Mouse (Mus musculus): ENCODE measurements around the gene Gm9747.

The Gm9747 gene

DNA sequence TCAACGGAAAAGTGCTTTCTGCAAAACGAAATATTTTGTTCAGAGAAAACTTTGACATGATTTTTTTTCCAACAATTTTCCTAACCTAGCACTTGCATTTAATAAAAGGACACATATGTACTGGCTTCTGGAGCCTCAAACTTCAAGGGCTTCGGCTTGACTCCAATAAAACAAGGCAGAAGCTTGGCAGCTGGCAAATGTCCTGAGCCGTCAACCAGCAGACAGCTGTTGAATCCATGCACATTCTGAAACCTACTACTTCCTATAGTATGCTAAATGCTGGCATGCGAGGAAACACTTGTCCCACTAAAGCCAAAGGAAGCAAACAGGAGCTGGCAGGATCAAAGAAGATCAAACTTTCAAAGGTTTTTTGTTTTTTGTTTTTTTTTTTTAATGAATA, 24.5 kb downstream of the Gm9747 start:
- DNase-seq (ENCODE audit: low spot score) = no peak

GRCm38 (mm10) chr1:82258331-82258730, 25.4 kb downstream of the Gm9747 start:
- no peak for DNase-seq (ENCODE audit: low spot score)

DNA sequence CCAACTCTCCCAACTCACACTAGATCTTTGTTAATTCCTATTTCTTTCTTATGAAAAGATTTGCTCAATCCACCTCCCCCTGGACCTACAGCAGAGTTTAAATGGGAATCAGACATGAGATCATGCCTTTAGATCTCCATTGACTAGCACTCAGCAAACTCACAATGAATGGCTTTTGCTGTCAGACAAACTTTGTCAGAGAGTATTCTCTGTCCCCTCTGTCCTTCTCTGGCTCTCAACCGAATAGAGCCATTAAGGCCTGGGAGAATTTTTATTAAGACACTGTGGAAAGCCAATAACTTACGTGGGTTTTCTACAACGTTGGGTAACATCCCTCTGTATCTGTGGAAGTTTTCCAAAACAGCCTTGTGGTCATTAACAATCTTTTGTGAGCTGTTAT, 27.1 kb downstream of the Gm9747 start:
- no peak for DNase-seq (ENCODE audit: low spot score)

DNA sequence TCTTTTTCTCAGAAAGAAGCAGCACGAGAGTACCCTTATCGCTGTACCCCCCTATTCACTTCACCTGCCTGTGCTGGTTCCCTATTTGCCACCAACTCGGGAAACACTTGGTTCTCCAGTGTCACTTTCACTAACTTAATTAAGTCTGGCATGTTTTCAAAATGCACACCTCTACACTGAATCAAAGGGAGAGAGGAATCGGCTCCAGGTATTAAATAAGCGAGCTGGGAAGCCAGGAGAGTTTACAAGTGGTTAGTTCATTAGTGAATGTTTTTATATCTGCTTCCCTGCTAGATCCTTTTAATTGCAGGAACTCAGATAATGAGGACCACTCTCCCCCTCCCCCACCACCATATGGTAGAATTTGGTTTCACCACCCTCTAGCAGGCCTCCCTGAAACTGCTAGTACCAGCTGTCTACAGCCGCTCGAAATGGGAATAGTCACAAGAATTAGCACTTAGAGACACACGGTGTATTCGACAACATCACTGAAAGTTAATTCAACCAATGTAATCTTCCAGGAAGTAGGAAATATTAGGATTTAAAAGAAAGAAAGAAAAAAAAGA, 28.2 kb downstream of the Gm9747 start:
- DNase-seq (ENCODE audit: low spot score) = no peak

- DNase-seq (ENCODE audit: low spot score) = no peak
These were observed 28.7 kb downstream of the Gm9747 start for GRCm38 (mm10) chr1:82261638-82262037.

GRCm38 (mm10) chr1:82262331-82262730, 29.4 kb downstream of the Gm9747 start:
- no peak for DNase-seq (ENCODE audit: low spot score)

GRCm38 (mm10) chr1:82267547-82267946, 34.6 kb downstream of the Gm9747 start:
- DNase-seq (ENCODE audit: low spot score) = no peak

DNA sequence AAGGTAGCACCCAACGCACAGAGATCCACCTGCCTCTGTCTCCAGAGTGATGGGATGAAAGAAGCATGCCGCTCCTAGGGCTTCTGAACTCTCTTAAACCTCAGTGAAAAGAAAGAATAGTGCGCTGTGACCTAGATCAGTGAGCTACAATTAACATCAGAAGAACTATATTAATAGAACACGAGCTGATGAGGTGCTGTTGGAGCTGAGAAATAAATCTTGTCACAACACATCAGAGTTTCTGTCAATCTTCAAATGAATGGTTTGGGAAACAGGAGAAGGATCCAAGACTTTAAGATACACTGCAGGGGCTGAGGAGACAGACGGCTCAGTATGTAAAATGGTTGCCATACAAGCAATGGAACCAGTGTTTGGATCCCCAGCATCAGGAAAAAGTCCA, 39.3 kb downstream of the Gm9747 start:
- DNase-seq (ENCODE audit: low spot score) = no peak

DNA sequence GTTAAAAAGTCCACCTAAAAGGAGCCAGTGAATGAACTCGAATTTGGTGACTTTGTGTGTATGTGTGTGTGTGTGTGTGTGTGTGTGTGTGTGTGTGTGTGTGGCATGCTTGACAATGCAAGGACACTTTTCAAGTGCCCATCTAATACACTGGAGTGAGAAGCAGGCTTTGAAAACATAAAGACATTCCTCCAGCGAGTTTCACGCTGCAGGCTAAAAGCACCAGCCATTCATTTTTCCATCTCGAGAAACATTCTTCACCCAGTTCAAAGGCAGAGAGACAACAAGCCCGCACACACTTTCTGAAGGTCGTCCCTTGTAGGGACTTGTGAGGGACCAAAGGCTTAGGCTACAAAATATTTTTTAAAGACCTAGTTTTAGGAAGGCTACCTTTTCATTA, 40.6 kb downstream of the Gm9747 start:
- no peak for DNase-seq (ENCODE audit: low spot score)

DNA sequence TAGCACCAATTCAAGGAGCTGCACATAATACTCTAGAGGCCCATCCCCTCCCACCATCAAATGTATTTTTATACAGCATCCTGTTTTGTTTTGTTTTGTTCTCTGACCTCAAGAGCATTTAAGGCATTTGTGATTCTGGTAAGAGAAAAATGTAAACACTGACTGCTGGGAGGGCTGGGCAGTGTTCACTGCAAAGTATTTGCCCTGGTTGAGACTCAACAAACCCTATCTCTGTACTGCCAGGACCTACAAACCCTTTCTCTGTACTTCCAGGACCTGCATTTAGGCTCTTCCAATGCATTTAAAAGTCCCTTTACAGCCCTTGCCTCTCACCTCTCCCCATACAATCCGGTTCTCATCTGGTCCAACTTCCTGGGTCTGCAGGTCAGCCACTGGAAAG, 41.4 kb downstream of the Gm9747 start:
- no peak for DNase-seq (ENCODE audit: low spot score)

- no peak for DNase-seq (ENCODE audit: low spot score)
These were observed 46.9 kb downstream of the Gm9747 start for GRCm38 (mm10) chr1:82279768-82280167.

DNA sequence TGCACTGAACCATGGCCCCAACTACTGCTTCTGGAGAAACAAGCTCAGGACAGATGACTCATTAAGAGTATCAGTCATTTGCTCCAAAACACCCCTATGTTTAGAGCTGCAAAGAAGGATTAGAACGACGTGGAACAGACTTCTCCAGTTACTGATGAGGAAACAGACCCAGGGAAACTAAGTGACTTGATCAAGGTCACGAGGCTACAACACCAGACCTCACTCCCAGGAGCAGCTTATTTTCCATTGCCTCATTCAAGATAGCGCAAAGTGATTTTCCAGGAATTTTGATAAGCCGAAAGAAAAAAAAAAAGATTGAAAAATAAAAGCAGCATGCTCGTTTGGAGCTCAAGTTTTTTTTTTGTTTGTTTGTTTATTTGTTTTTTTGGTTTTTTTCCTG, 48.9 kb downstream of the Gm9747 start:
- no peak for DNase-seq (ENCODE audit: low spot score)

- peak; percentile 77 for DNase-seq (ENCODE audit: low spot score)
These were observed 50.2 kb downstream of the Gm9747 start for GRCm38 (mm10) chr1:82282992-82283611.

- DNase-seq (ENCODE audit: low spot score) = no peak
These were observed 51.0 kb downstream of the Gm9747 start for GRCm38 (mm10) chr1:82283901-82284301.

GRCm38 (mm10) chr1:82284403-82284802, 51.5 kb downstream of the Gm9747 start:
- DNase-seq (ENCODE audit: low spot score) = no peak
